Mouse (Mus musculus): ENCODE measurements around the gene Ulk4.
A peak's percentile ranks its signal among the peaks of the same experiment; 100 is the strongest.

The Ulk4 gene

DNA sequence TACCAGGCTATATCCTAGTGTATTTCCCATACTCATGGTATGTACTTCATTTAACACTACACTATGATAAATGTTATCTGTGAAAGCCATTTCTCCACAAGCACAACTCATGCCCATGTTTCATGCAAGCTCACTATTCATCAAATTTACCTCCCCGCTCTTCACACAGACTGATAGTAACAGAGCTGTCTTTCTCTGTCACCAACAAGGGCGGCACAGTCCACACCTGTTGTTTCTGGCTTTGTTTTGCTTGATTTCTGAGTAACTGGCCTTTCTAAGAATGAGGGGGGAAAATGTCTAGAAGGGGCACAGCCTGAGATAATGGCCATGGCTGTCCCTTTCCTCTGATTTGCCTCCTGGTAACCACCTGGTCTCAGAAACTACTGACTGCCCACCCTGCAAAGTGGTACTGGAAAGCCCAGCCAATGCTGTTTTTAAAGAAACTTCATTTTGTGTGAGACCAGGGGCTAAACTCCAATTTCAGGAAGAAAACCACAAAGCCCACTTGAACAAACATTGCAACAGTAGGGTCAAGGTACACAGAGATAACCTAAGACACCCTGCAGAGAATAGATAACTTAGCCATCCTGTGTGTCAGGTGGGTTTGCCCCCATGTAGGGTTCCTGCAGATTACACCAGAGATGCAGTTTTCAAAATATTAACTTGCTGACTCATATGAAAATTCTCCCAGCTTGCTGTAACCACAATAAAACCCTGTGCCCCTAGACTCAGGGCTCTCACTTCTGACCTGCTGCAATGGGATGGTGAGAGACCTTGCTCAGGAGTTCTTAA, 258.3 kb downstream of the Ulk4 start:
- no peak for DNase-seq (ENCODE audit: low spot score)

GRCm38 (mm10) chr9:121015810-121016502, 261.0 kb downstream of the Ulk4 start:
- no peak for DNase-seq (ENCODE audit: low spot score)

- no peak for DNase-seq (ENCODE audit: low spot score)
Measured at GRCm38 (mm10) chr9:121011540-121011939, 265.5 kb downstream of the Ulk4 start.

- DNase-seq (ENCODE audit: low spot score): no peak
Measured at GRCm38 (mm10) chr9:121010544-121010943, 266.5 kb downstream of the Ulk4 start.

- no peak for DNase-seq (ENCODE audit: low spot score)
Measured at GRCm38 (mm10) chr9:121005961-121006360, 271.0 kb downstream of the Ulk4 start.

GRCm38 (mm10) chr9:121001681-121002540, 275.1 kb downstream of the Ulk4 start:
- no peak for DNase-seq (ENCODE audit: low spot score)

DNA sequence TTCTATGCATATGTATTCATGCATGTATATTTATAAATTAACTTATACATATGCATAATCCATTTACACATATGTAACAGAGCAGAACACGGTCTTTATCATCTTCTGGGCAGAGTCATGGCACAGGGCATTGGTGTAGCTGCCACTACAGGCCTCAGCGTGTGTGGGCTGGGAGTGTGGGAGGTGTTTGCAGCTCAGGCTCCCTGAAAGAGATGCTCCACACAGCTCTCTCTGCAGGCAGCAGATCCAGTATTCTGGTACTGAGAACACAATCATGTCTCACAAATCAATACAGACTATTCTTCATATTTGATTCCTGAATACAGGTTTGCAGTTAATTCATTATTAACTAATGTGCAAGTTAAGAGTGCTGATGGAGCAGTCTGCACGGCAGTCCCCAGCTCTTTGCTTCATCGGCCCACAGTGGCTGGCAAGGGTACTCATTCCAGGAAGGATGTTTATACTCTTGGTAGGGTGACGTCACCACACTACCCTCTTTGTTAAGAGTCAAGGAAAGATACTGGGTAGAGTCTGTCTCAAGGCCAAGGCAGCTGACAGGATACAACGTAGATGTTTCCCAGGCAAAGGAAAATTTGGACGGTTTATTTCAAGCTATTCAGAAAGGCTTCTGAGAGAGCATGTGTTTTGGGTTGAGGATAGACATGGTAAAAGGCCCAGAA, 276.2 kb downstream of the Ulk4 start:
- no peak for DNase-seq (ENCODE audit: low spot score)

DNA sequence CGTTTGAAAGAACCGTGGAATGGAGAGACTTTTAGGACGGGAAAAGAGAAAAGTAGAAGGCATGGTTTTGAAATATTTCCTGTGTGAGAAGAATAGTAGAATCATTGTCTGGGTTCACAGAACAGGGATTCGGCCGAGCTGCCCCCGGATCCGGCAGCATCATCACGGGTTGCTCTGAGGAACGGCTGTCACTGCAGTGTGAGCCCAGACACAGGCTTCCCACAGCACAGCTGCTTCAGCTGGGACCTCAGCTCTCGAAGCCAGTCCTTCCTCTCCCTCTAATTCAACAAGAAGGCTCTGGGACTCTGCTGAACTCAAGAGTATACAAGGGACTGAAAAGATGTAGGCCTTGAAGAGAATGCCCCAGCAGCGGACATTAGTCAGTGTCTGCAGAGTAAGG, 278.3 kb downstream of the Ulk4 start:
- no peak for DNase-seq (ENCODE audit: low spot score)

GRCm38 (mm10) chr9:120994223-120995155, 282.5 kb downstream of the Ulk4 start:
- peak; percentile 51 for DNase-seq (ENCODE audit: low spot score)

DNA sequence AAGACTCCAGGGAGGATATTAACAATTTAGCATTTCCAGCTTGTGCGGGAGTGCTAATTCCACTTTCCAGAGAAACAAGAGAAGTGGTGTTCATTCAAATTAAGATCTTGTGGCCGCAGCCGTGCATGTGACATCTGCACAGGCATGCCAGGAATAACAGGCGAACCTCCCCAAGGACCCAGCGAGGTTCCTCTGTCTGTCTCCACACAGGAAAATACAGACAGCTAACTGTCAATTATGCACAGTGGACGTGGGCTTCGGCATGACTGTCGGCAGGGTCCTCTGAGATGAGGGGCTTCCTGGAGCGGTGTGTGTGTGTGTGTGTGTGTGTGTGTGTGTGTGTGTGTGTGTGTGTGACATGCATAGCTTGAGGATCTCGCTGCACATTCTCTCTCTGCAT, 284.0 kb downstream of the Ulk4 start:
- peak; percentile 64 for DNase-seq (ENCODE audit: low spot score)

- no peak for DNase-seq (ENCODE audit: low spot score)
Measured at GRCm38 (mm10) chr9:120991801-120992200, 285.2 kb downstream of the Ulk4 start.

GRCm38 (mm10) chr9:120989806-120990700, 286.9 kb downstream of the Ulk4 start:
- peak; percentile 73 for DNase-seq (ENCODE audit: low spot score)

DNA sequence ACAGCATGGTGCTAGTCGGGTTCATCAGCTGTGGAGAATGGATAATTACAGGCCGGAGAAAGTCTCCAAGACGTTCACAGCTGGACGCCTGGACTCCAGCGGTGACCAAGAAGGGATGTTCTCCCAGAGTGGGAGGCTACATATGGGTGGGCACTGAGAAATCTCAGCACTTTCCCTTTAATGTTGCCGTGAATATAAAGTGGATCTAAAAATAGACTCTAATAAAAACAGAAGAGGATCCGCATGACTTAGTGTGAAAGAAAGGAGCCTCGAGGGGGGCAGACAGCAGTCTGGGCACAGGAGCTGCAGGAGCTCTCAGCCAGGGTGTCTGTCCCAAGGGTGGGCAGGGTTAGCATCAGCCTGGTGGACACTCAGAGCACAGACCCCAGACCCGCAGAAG, 288.9 kb downstream of the Ulk4 start:
- no peak for DNase-seq (ENCODE audit: low spot score)

- DNase-seq (ENCODE audit: low spot score): no peak
Measured at GRCm38 (mm10) chr9:120986994-120987393, 290.0 kb downstream of the Ulk4 start.

DNA sequence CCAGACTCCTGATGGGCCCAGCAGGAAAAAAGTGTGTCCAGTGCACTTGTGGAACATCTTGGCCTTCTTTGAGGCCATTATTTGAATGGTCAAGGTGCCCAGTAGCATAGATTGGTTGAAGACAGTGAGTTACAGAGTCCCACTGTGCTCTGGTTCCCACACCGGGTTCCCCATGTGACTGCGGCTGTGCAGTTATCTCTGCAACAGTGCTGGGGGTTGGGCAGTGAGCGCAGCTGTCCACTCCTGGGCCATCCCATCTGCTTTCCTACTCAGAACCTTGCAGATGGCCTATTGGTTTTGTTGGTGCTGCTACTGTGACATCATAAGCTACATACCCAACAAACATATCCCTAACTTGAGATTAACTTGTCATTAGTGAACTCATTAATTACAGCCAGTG, 290.7 kb downstream of the Ulk4 start:
- DNase-seq (ENCODE audit: low spot score): no peak

GRCm38 (mm10) chr9:120985524-120985923, 291.5 kb downstream of the Ulk4 start:
- no peak for DNase-seq (ENCODE audit: low spot score)

GRCm38 (mm10) chr9:120985009-120985408, 292.0 kb downstream of the Ulk4 start:
- DNase-seq (ENCODE audit: low spot score): no peak

DNA sequence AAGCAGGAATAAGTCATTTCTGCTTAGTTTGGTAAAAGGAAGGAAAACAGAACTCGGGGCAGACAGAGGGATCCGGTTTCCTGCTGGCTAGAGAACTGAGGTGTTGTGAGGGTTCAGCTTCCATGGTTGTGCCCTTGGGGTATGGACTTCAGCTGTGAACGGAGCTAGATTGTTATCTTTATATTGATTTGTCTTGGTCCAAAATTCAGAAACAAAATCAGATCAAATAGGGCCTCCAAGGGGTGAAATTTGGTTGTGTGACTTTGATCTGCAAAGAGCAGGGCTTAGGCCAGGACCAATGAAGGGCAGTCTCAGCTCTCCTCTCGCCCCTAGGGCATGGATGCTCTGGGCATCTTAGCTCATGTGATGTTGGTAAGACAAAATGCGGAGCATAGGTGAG, 292.5 kb downstream of the Ulk4 start:
- DNase-seq (ENCODE audit: low spot score): no peak

DNA sequence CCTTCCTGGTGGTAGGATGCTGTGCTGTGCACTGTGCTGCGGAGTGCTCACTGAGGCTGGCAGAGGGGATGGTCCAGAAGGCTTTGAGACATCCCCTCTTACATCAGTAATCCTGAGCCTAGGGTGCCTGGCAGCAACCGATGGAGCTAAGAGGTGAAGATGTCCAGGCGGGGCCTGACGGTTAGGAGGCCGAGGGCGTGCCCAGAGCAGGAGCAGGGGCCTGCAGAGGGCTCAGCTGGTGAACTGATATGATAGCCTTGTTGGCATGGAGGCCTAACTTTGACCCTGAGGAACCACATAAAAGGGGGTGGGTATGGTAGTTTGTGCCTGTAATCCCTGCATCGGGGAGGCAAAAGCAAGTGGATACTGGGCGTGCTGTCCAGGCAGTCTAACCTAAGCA, 293.1 kb downstream of the Ulk4 start:
- no peak for DNase-seq (ENCODE audit: low spot score)

GRCm38 (mm10) chr9:120981777-120982176, 295.2 kb downstream of the Ulk4 start:
- DNase-seq (ENCODE audit: low spot score): no peak
